Mouse (Mus musculus): ENCODE measurements around the gene Mpc1. TPM values are rescaled to one million over a fixed set of nuclear protein-coding genes. Genes with fewer than 3 reads are reported as not detected.

Mpc1 gene
- 77.0 and 90.5 TPM in 2 replicates for polyA plus RNA-seq (2016; fragmentation: Nextera tagmentation; extraction: Ambion mirVana)

DNA sequence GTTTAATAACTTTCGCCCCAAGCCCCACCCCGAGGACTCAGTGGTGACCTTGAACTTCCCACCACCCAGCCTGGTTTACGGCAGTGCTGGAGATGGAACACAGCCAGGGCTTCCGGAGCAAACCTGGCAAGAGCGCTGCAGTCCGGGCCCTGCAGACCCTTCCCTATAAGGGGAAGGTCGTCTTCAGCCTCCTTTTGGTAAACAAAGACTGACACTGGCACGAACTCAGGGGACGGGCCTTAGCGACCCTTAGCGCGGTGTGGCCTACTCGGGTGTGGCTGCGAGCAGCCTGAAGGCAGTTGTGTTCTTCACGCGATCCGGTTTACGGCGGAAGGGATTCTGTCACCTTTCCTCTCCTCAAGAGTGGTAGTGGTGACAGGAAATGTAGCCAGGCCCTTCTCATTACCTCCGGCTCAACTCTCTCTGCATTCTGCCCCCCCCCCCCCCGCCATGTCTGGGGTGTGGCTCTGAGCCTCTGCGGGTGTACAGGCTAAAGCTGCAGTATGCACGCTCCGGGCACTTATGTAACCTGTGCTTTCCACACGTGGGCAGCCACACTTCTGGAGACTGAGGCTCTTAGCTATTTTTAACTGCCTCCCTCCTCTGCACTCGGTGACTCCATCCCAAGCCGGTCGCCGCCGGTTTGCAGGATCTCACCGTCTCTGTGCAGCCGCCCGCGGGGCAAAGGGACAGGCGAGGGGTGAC, at the start of gene Mpc1:
Gene Mpc1 (plus strand): TSS at position 84 of the 705 bp plus-strand sequence.
- peak within 1 kb of the TSS; percentile 92 for H3K27ac ChIP-seq (replicated peaks)
- H3K36me3 ChIP-seq: no peaks in the 10 kb centered on the region
- WGBS: 2% methylated on average over 35 of the region's 35 CpGs
- no peaks in the 10 kb centered on the region for H3K9me3 ChIP-seq (replicated peaks)
- peak within 1 kb of the TSS; percentile 87 for H3K4me3 ChIP-seq
- DNase-seq (ENCODE audit: low spot score): peak; percentile 57
- H3K27me3 ChIP-seq (ENCODE audit: low read depth, poor library complexity, severe bottlenecking): peaks cover 21% of the 10 kb centered on the region
- H3K4me1 ChIP-seq: peaks cover 26% of the 10 kb centered on the region

DNA sequence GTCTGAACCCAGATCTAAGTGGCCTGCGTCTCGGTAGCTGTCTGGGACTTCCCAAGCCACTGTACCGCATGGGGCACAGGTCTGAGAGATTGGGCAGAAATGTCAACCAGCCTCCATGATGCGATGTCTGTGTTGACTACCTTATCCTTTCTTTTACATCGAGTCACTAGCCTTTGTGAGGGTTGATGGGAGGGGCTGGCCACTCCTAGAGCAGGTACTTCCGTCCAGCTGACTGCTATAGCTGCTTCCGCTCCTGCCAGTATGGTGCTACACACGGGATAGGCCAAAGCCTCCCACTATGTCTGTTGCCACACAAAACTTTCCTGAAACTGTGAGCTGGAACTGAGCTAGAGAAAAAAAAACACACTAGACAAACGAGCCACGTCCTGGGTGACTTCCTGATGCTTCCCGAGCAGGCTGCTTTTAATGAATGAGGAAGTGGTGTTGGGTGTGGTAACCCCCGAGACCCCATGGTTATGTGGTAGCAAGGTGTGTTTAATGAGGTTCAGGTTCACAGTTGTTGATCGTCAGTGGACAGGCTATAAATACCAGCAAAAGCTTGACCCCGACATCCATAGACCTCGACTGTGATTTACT, 49.0 kb upstream of the Mpc1 start:
- WGBS: 80% methylated on average over 15 of the region's 15 CpGs
- Histone ChIP-seq H3K27me3 (ENCODE audit: low read depth, poor library complexity, severe bottlenecking) (no peaks in the 10 kb centered on the region), H3K36me3 (no peaks in the 10 kb centered on the region), H3K4me3 (no peak overlapping the region), H3K9me3 (replicated peaks) (no peaks in the 10 kb centered on the region), H3K4me1 (0 out of 2 replicates have a peak, but pooled peaks cover under 1% of the 10 kb centered on the region), H3K27ac (replicated peaks) (no peak overlapping the region)
- DNase-seq (ENCODE audit: low spot score): no peak

DNA sequence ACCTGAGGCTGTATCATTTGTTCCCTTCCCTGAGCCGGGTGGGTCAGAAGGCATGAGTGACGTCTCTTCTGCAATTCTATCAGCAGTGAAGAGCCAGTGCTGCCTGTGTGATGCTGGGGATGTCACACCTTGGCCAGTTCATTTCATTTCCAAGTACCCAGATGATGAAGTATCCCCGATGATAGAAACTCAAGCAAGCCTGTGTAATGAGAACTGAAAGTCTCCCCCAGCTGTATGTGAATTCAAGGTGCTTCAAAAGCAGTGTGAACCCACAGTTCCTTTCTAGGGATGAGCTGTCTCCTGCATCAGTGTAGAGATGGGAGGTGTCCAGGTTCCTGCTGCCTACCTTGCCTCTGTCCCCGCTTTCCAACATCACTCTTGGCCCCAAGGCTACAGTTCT, 48.2 kb upstream of the Mpc1 start:
- H3K4me1 ChIP-seq: no peaks in the 10 kb centered on the region
- no peaks in the 10 kb centered on the region for H3K9me3 ChIP-seq (replicated peaks)
- DNase-seq (ENCODE audit: low spot score): no peak
- no peaks in the 10 kb centered on the region for H3K36me3 ChIP-seq
- whole genome bisulfite sequencing: 82% methylated on average over 4 of the region's 4 CpGs
- H3K4me3 ChIP-seq: no peak overlapping the region
- no peaks in the 10 kb centered on the region for H3K27me3 ChIP-seq (ENCODE audit: low read depth, poor library complexity, severe bottlenecking)
- no peak overlapping the region for H3K27ac ChIP-seq (replicated peaks)

GRCm38 (mm10) chr17:8235743-8236142, 47.0 kb upstream of the Mpc1 start, which contains the start of gene Ccr6:
Gene Ccr6 (plus strand): TSS chr17:8236043.
- no peaks in the 10 kb centered on the region for H3K36me3 ChIP-seq
- H3K27me3 ChIP-seq (ENCODE audit: low read depth, poor library complexity, severe bottlenecking): no peaks in the 10 kb centered on the region
- H3K9me3 ChIP-seq (replicated peaks): no peaks in the 10 kb centered on the region
- no peak within 1 kb of the TSS for H3K27ac ChIP-seq (replicated peaks)
- DNase-seq (ENCODE audit: low spot score): no peak
- WGBS: 83% methylated on average over 3 of the region's 3 CpGs
- no peaks in the 10 kb centered on the region for H3K4me1 ChIP-seq
- no peak within 1 kb of the TSS for H3K4me3 ChIP-seq

- H3K27me3 ChIP-seq (ENCODE audit: low read depth, poor library complexity, severe bottlenecking): no peaks in the 10 kb centered on the region
- no peaks in the 10 kb centered on the region for H3K4me1 ChIP-seq
- 85% methylated on average over 15 of the region's 15 CpGs for WGBS
- no peak for DNase-seq (ENCODE audit: low spot score)
- H3K4me3 ChIP-seq: no peak overlapping the region
- H3K9me3 ChIP-seq (replicated peaks): no peaks in the 10 kb centered on the region
- H3K27ac ChIP-seq (replicated peaks): no peak overlapping the region
- no peaks in the 10 kb centered on the region for H3K36me3 ChIP-seq
These were observed 44.5 kb upstream of the Mpc1 start for GRCm38 (mm10) chr17:8238012-8238710.

GRCm38 (mm10) chr17:8239561-8239960, 43.1 kb upstream of the Mpc1 start:
- Histone ChIP-seq H3K36me3 (no peaks in the 10 kb centered on the region), H3K27ac (replicated peaks) (no peak overlapping the region), H3K9me3 (replicated peaks) (no peaks in the 10 kb centered on the region), H3K4me3 (no peak overlapping the region), H3K4me1 (no peaks in the 10 kb centered on the region), H3K27me3 (ENCODE audit: low read depth, poor library complexity, severe bottlenecking) (no peaks in the 10 kb centered on the region)
- DNase-seq (ENCODE audit: low spot score): no peak
- 79% methylated on average over 3 of the region's 3 CpGs for WGBS

DNA sequence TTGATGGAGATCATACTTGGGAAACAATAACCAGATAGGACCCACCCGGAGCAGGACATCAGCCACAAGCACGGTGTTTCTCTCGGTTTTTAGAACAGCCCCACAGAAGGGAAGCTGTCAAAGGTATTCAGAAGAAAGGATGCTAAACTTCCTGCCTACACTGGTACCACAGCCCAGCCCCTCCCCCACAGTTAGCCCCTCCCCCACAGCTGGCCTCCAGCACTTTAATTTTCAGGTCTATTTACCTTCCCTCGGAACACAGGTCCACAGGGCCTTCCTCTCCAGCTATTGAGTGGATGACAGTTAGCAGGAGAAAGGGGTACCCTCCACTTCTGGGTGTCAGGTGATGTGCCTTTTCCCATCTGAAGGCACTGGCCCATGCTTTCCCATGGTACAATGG, 42.2 kb upstream of the Mpc1 start:
- DNase-seq (ENCODE audit: low spot score): no peak
- H3K27me3 ChIP-seq (ENCODE audit: low read depth, poor library complexity, severe bottlenecking): no peaks in the 10 kb centered on the region
- no peaks in the 10 kb centered on the region for H3K36me3 ChIP-seq
- H3K4me3 ChIP-seq: no peak overlapping the region
- H3K4me1 ChIP-seq: no peaks in the 10 kb centered on the region
- WGBS: 83% methylated on average over 4 of the region's 4 CpGs
- H3K9me3 ChIP-seq (replicated peaks): no peaks in the 10 kb centered on the region
- H3K27ac ChIP-seq (replicated peaks): no peak overlapping the region

DNA sequence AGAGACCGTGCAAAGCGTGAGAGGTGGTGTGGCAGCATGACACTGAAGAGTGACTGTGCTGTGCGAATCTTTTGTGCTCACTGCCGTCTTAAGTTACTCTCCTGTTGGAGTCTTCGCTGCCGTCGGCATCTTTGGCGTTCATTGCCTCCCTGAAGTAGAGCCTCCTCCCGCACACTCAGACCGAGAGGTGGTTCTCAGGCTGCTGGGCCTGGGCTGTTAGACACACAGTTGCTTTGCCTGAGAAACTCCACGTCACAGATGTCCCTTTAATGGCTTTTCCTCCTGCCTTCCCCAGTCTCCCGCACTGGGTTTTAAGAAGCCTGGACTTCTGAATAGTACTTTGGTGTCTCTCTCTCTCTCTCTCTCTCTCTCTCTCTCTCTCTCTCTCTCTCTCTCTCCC, 41.1 kb upstream of the Mpc1 start:
- DNase-seq (ENCODE audit: low spot score): no peak
- Histone ChIP-seq H3K9me3 (replicated peaks) (no peaks in the 10 kb centered on the region), H3K27ac (replicated peaks) (no peak overlapping the region), H3K4me1 (0 out of 2 replicates have a peak, but pooled peaks cover 3% of the 10 kb centered on the region), H3K4me3 (no peak overlapping the region), H3K36me3 (no peaks in the 10 kb centered on the region), H3K27me3 (ENCODE audit: low read depth, poor library complexity, severe bottlenecking) (no peaks in the 10 kb centered on the region)
- 78% methylated on average over 12 of the region's 12 CpGs for WGBS

GRCm38 (mm10) chr17:8242186-8242585, 40.5 kb upstream of the Mpc1 start:
- no peaks in the 10 kb centered on the region for H3K36me3 ChIP-seq
- no peak overlapping the region for H3K4me3 ChIP-seq
- H3K27ac ChIP-seq (replicated peaks): no peak overlapping the region
- 92% methylated on average over 11 of the region's 11 CpGs for WGBS
- DNase-seq (ENCODE audit: low spot score): no peak
- no peaks in the 10 kb centered on the region for H3K9me3 ChIP-seq (replicated peaks)
- 0 out of 2 replicates have a peak, but pooled peaks cover 3% of the 10 kb centered on the region for H3K4me1 ChIP-seq
- H3K27me3 ChIP-seq (ENCODE audit: low read depth, poor library complexity, severe bottlenecking): no peaks in the 10 kb centered on the region

- H3K36me3 ChIP-seq: no peaks in the 10 kb centered on the region
- H3K9me3 ChIP-seq (replicated peaks): no peaks in the 10 kb centered on the region
- 92% methylated on average over 2 of the region's 2 CpGs for WGBS
- no peak for DNase-seq (ENCODE audit: low spot score)
- no peak overlapping the region for H3K4me3 ChIP-seq
- no peak overlapping the region for H3K27ac ChIP-seq (replicated peaks)
- H3K27me3 ChIP-seq (ENCODE audit: low read depth, poor library complexity, severe bottlenecking): no peaks in the 10 kb centered on the region
- H3K4me1 ChIP-seq: 0 out of 2 replicates have a peak, but pooled peaks cover 3% of the 10 kb centered on the region
These were observed 38.6 kb upstream of the Mpc1 start for GRCm38 (mm10) chr17:8244124-8244523.

DNA sequence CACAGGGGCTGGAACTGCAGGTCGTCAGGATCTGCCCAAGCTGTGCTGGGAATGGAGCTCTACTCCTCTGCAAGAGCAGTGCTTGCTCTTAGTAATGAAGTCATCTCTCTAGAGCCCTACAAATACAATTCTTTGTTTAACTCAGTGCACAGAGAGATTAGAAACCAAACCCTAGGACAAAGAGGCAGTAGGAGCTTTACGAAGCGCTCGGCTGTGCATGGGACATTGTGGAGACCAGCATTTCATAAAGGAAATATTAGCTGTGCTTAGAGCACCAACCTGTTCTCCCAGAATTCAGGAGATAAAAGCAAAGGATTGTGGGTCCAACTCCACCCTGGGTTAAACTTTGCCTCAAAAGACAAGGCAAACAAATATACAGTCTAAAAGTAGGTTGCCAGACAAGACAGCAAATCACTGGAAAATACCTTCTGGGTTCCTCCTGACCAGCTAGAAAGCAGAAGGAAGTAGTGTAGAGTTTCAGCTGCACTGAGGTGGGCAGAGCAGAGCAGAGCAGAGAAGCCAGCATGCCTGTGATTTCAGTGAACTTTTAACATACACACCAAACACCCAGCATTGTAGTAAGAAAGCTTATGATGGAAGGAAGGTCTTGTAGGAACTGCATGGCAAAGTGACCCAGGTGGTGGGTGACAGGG, 36.5 kb upstream of the Mpc1 start:
- Histone ChIP-seq H3K27me3 (ENCODE audit: low read depth, poor library complexity, severe bottlenecking) (no peaks in the 10 kb centered on the region), H3K36me3 (no peaks in the 10 kb centered on the region), H3K27ac (replicated peaks) (no peak overlapping the region), H3K9me3 (replicated peaks) (no peaks in the 10 kb centered on the region), H3K4me3 (no peak overlapping the region), H3K4me1 (0 out of 2 replicates have a peak, but pooled peaks cover 3% of the 10 kb centered on the region)
- 77% methylated on average over 4 of the region's 4 CpGs for WGBS
- DNase-seq (ENCODE audit: low spot score): no peak

DNA sequence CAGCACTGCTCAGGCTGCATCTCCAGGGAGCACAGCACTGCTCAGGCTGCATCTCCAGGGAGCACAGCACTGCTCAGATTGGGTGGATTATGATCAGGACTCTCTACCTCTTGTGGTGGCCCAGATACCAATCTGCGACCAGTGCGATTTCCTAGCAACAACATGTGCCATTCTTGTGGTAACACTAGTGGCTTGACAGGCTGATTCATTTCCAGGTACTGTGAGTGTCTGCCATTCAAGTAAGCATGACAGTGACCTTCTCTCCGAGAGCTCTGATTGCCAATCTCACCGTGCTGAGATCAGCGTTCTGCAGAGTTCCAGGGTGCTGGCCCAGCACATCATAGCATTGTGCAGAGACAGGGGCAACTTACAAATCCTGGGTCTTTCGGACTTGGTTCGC, 31.0 kb upstream of the Mpc1 start:
- no peaks in the 10 kb centered on the region for H3K4me1 ChIP-seq
- H3K9me3 ChIP-seq (replicated peaks): no peaks in the 10 kb centered on the region
- DNase-seq (ENCODE audit: low spot score): no peak
- H3K27me3 ChIP-seq (ENCODE audit: low read depth, poor library complexity, severe bottlenecking): no peaks in the 10 kb centered on the region
- H3K27ac ChIP-seq (replicated peaks): no peak overlapping the region
- 90% methylated on average over 7 of the region's 7 CpGs for WGBS
- H3K36me3 ChIP-seq: no peaks in the 10 kb centered on the region
- H3K4me3 ChIP-seq: no peak overlapping the region

Data from midbrain, embryonic 10.5 days (tissue).